Mouse (Mus musculus) limb, embryonic 11.5 days (tissue): ENCODE data around the gene Olfr341. TPM values are rescaled to one million over a fixed set of nuclear protein-coding genes. Genes with fewer than 3 reads are reported as not detected.

Source experiments
- ATAC-seq: fragments of 200-750 bp; cut with Nextera tagmentation; 2 replicates; pipeline ENCODE4 v1.8.0; 2017; ENCODE audit warnings: low read depth; ENCODE audit not compliant: insufficient number of reproducible peaks, low FRiP score, low TSS enrichment
- DNase-seq: peaks from one replicate; pipeline ENCODE4 v3.0.0-alpha.2; 2015; ENCODE audit warnings: low spot score
- H3K27ac ChIP-seq: fragments of 300-500 bp; sonication (generic); replicated peaks from 2 replicates; pipeline ENCODE4 v1.5.1; 2014; ENCODE audit warnings: low read depth, mild to moderate bottlenecking, low read length
- H3K27me3 ChIP-seq: fragments of 300-500 bp; sonication (generic); 2 replicates; pipeline ENCODE4 v1.6.1; 2014; ENCODE audit warnings: mild to moderate bottlenecking, low read length, mixed read lengths; ENCODE audit not compliant: control insufficient read depth, insufficient read depth
- H3K36me3 ChIP-seq: fragments of 300-500 bp; sonication (generic); 2 replicates; pipeline ENCODE4 v1.6.1; 2014; ENCODE audit warnings: mild to moderate bottlenecking, low read length, moderate library complexity, mixed read lengths; ENCODE audit not compliant: control insufficient read depth, insufficient read depth
- H3K4me1 ChIP-seq: fragments of 300-500 bp; sonication (generic); 2 replicates; pipeline ENCODE4 v1.6.1; 2014; ENCODE audit warnings: low read length, mixed read lengths; ENCODE audit not compliant: control insufficient read depth, insufficient read depth
- H3K4me2 ChIP-seq: fragments of 300-500 bp; sonication (generic); 2 replicates; pipeline ENCODE4 v1.6.1; 2014; ENCODE audit warnings: low read depth, mild to moderate bottlenecking, moderate library complexity; ENCODE audit not compliant: severe bottlenecking
- H3K4me3 ChIP-seq: fragments of 300-500 bp; sonication (generic); 2 replicates; pipeline ENCODE4 v1.5.1; 2014; ENCODE audit warnings: low read depth, low read length
- H3K9ac ChIP-seq: fragments of 300-500 bp; sonication (generic); 2 replicates; pipeline ENCODE4 v1.6.1; 2014; ENCODE audit warnings: mild to moderate bottlenecking, low read length
- H3K9me3 ChIP-seq: fragments of 300-500 bp; sonication (generic); 2 replicates; pipeline ENCODE4 v1.6.1; 2016; ENCODE audit warnings: low read length; ENCODE audit not compliant: control insufficient read depth
- WGBS: fragments of 180-500 bp; shearing (Covaris S2); extraction: QIAGEN DNeasy Blood & Tissue Kit; methylation state at CpG from one replicate; pipeline ENCODE4 v1.1.7; 2014; 5-methylcytosine and 5-hydroxymethylcytosine counted together
- polyA plus RNA-seq: library from polyadenylated mRNA; unstranded; fragments of >200 nt; fragmentation: Nextera tagmentation; extraction: Ambion mirVana; gene quantifications from 2 replicates; pipeline ENCODE4 v1.2.1, GENCODE M21; 2014

The Olfr341 gene
- polyA plus RNA-seq = not detected in 2 replicates

- H3K9ac ChIP-seq = no peak within 1 kb of the TSS
- H3K36me3 ChIP-seq = no peaks in the 10 kb centered on the region
- H3K9me3 ChIP-seq = peaks cover 3% of the 10 kb centered on the region; the same call in 1 of the 2 replicates
- H3K4me2 ChIP-seq = no peak within 1 kb of the TSS
- H3K4me3 ChIP-seq = no peak within 1 kb of the TSS
- DNase-seq (no peak), ATAC-seq (no peak)
- no peaks in the 10 kb centered on the region for H3K27me3 ChIP-seq
- no peak within 1 kb of the TSS for H3K27ac ChIP-seq
- no peaks in the 10 kb centered on the region for H3K4me1 ChIP-seq
Observed at GRCm38 (mm10) chr2:36482368-36482767, at the start of gene Olfr341. Gene Olfr341, minus strand, starts transcription at chr2:36482468.

- 74% methylated on average over 3 of the region's 3 CpGs for WGBS
- DNase-seq (no peak), ATAC-seq (no peak)
- Histone ChIP-seq H3K27ac (no peak within 1 kb of the TSS), H3K4me2 (no peak within 1 kb of the TSS), H3K9me3 (no peaks in the 10 kb centered on the region; the same call in 1 of the 2 replicates), H3K9ac (no peak within 1 kb of the TSS), H3K4me3 (no peak within 1 kb of the TSS), H3K36me3 (no peaks in the 10 kb centered on the region), H3K4me1 (no peaks in the 10 kb centered on the region), H3K27me3 (no peaks in the 10 kb centered on the region)
Observed at GRCm38 (mm10) chr2:36524698-36525097, 42.4 kb upstream of the Olfr341 start, which contains the start of gene Olfr342. Gene Olfr342, plus strand, starts transcription at chr2:36524998.

GRCm38 (mm10) chr2:36473634-36474033 is 8.6 kb downstream of the Olfr341 start:
- DNase-seq (no peak), ATAC-seq (no peak)
- Histone ChIP-seq H3K9ac (no peak overlapping the region), H3K27me3 (no peaks in the 10 kb centered on the region), H3K36me3 (no peaks in the 10 kb centered on the region), H3K27ac (no peak overlapping the region), H3K4me1 (no peaks in the 10 kb centered on the region), H3K9me3 (peaks cover 2% of the 10 kb centered on the region; the same call in 1 of the 2 replicates), H3K4me2 (no peak overlapping the region), H3K4me3 (no peak overlapping the region)

GRCm38 (mm10) chr2:36452287-36452686 is 30.0 kb downstream of the Olfr341 start, which contains the start of gene Olfr340:
Gene Olfr340, plus strand, starts transcription at chr2:36452587.
- no peak within 1 kb of the TSS for H3K4me2 ChIP-seq
- no peaks in the 10 kb centered on the region for H3K27me3 ChIP-seq
- no peak within 1 kb of the TSS for H3K4me3 ChIP-seq
- H3K27ac ChIP-seq = no peak within 1 kb of the TSS
- no peak for DNase-seq
- H3K9me3 ChIP-seq = no peaks in the 10 kb centered on the region
- no peak within 1 kb of the TSS for H3K9ac ChIP-seq
- no peaks in the 10 kb centered on the region for H3K36me3 ChIP-seq
- H3K4me1 ChIP-seq = no peaks in the 10 kb centered on the region
- WGBS = 81% methylated on average over 1 of the region's 1 CpGs
- no peak for ATAC-seq

Other genes with a start within 250 kb of the Olfr341 start
- not detected in 2 replicates for gene Olfr338, start 108.9 kb downstream of the Olfr341 start, polyA plus RNA-seq
- gene Olfr339, start 63.5 kb downstream of the Olfr341 start, polyA plus RNA-seq = not detected in 2 replicates
- not detected in 2 replicates for gene Olfr340, start 29.9 kb downstream of the Olfr341 start, polyA plus RNA-seq
- gene Olfr342, start 42.5 kb upstream of the Olfr341 start, polyA plus RNA-seq = not detected in 2 replicates
- not detected in 2 replicates for gene Olfr344, start 84.2 kb upstream of the Olfr341 start, polyA plus RNA-seq
- not detected in 2 replicates for gene Olfr345, start 157.6 kb upstream of the Olfr341 start, polyA plus RNA-seq
- not detected in 2 replicates for gene Olfr346, start 203.3 kb upstream of the Olfr341 start, polyA plus RNA-seq
- not detected in 2 replicates for gene Olfr347, start 249.4 kb upstream of the Olfr341 start, polyA plus RNA-seq